Mouse (Mus musculus) heart, postnatal 0 days (tissue): ENCODE measurements around the gene Ninl. TPM values are rescaled to one million over a fixed set of nuclear protein-coding genes. Genes with fewer than 3 reads are reported as not detected.
"Not testable (repeated sequence)": the region's sequence is repeated elsewhere in the genome, so short reads cannot be mapped to it uniquely, and the experiment has no call there.

Experiments
- ATAC-seq: fragments of 200-750 bp; cut with Nextera tagmentation; 2 replicates; pipeline ENCODE4 v1.8.0; 2017; ENCODE audit warnings: low read depth, moderate number of reproducible peaks, moderate library complexity; ENCODE audit not compliant: insufficient read depth
- DNase-seq: peaks from one replicate; pipeline ENCODE4 v3.0.0-alpha.2; 2016; ENCODE audit warnings: low spot score
- H3K27ac ChIP-seq: fragments of 300-500 bp; sonication (generic); 2 replicates; pipeline ENCODE4 v1.5.1; 2014; ENCODE audit warnings: low read depth, mild to moderate bottlenecking
- H3K27me3 ChIP-seq: fragments of 300-500 bp; sonication (generic); 2 replicates; pipeline ENCODE4 v1.6.1; 2014; ENCODE audit warnings: low read length, mixed read lengths; ENCODE audit not compliant: control insufficient read depth, insufficient read depth
- H3K36me3 ChIP-seq: fragments of 300-500 bp; sonication (generic); replicated peaks from 2 replicates; pipeline ENCODE4 v1.6.1; 2014; ENCODE audit warnings: low read length, mixed read lengths; ENCODE audit not compliant: control insufficient read depth, insufficient read depth
- H3K4me1 ChIP-seq: fragments of 300-500 bp; sonication (generic); 2 replicates; pipeline ENCODE4 v1.6.1; 2014; ENCODE audit warnings: antibody characterized with exemption; ENCODE audit not compliant: control insufficient read depth, insufficient read depth
- H3K4me2 ChIP-seq: fragments of 300-500 bp; sonication (generic); 2 replicates; pipeline ENCODE4 v1.6.1; 2014; ENCODE audit warnings: low read depth, mild to moderate bottlenecking, low read length, moderate library complexity
- H3K4me3 ChIP-seq: fragments of 300-500 bp; sonication (generic); 2 replicates; pipeline ENCODE4 v1.5.1; 2014; ENCODE audit warnings: low read depth, low read length
- H3K9ac ChIP-seq: fragments of 300-500 bp; sonication (generic); replicated peaks from 2 replicates; pipeline ENCODE4 v1.6.1; 2014; ENCODE audit warnings: low read depth, low read length, mixed read lengths
- H3K9me3 ChIP-seq: fragments of 300-500 bp; sonication (generic); replicated peaks from 2 replicates; pipeline ENCODE4 v1.6.1; 2016; ENCODE audit warnings: low read length; ENCODE audit not compliant: control insufficient read depth
- CTCF ChIP-seq: IDR thresholded peaks from 2 replicates; pipeline ENCODE4 v1.5.1; 2016; ENCODE audit warnings: antibody characterized with exemption, control low read depth, low read depth
- EP300 ChIP-seq: IDR thresholded peaks from 2 replicates; pipeline ENCODE4 v1.6.1; 2016; ENCODE audit warnings: antibody characterized with exemption, low read depth
- WGBS: fragments of 180-500 bp; shearing (Covaris S2); extraction: QIAGEN DNeasy Blood & Tissue Kit; methylation state at CpG from one replicate; pipeline ENCODE4 v1.1.7; 2014; 5-methylcytosine and 5-hydroxymethylcytosine counted together
- polyA plus RNA-seq: library from polyadenylated mRNA; unstranded; fragments of >200 nt; fragmentation: Nextera tagmentation; extraction: Ambion mirVana; gene quantifications from 2 replicates; pipeline ENCODE4 v1.2.1, GENCODE M21; 2015
- total RNA-seq: library from RNA; depleted of rRNA; stranded (reverse); fragments of >200 nt; gene quantifications from 2 replicates; pipeline ENCODE4 v1.2.3, GENCODE M21; 2014; ENCODE audit warnings: low replicate concordance

Gene Ninl
- total and polyA plus RNA-seq, 2 experiments from 2014 or later: 0.27 to 1.4 TPM

DNA sequence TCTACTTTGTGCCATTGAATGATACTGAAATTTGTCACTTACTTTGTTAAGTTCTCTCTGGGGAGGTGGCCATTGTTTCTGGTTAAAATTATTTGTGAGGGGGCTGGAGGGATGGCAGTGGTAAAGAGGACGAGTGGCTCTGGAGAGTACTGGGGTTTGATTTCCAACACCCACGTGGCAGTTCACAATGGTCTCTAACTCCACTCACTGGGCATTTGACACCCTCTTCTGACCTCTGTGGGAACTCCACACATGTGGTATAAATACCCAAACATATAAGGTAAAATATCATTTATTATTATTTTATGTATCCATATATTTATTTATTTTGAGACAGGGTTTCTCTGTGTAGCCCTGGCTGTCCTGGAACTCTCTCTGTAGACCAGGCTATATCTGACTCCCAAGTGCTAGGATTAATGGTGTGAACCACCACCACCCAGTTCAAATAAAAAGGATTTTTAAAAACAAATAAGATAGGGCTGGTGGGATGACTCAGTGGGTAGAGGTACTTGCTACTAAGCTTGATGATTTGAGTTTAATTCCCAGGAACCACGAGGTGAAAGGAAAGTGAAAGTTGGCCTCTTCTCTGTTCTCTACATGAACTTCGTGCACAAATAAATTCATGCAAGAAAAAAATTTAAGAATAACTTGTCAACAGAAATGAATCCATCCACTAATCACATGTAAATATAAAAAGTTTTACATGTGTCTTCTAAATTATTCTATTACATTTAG, 124.2 kb downstream of the Ninl start:
- no peaks in the 10 kb centered on the region for H3K9me3 ChIP-seq
- no peak overlapping the region for H3K9ac ChIP-seq
- ATAC-seq (no peak), DNase-seq (no peak)
- no peak overlapping the region for H3K4me3 ChIP-seq
- no peak overlapping the region for H3K27ac ChIP-seq
- no peak overlapping the region for H3K4me2 ChIP-seq
- H3K27me3 ChIP-seq: no peaks in the 10 kb centered on the region
- WGBS: 75% methylated on average over 4 of the region's 4 CpGs
- 0 out of 2 replicates have a peak, but pooled peaks cover 3% of the 10 kb centered on the region for H3K4me1 ChIP-seq
- no peak for TF ChIP-seq CTCF
- no peak for TF ChIP-seq EP300
- H3K36me3 ChIP-seq: 0 out of 2 replicates have a peak, but pooled peaks cover 10% of the 10 kb centered on the region

DNA sequence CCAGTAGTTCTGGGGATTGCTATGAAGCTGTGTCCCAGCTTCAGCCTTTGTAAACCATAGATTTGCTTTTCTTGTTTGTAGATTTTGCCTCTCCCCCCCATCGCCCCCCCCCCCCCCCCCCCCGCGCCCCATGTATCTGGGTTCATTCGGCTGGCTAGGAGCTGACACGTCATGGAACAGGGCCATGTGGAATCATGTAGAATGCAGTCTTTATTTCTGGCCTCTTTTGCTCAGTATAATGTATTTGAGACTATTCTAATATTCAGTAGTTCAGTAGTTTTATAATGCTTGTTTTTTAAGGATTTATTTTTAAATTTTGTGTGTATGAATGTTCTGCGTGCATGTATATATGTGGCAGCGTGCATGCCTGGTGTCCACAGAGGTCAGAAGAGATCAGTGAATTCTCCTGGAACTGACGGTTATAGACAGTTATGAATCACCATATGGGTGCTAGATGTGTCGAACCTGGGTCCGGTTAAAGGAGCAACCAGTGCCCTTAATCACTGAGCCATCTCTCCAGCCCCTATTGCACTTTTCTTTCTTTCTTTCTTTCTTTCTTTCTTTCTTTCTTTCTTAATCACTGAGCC, 128.8 kb downstream of the Ninl start:
- TF ChIP-seq CTCF (no peak), EP300 (no peak)
- Histone ChIP-seq H3K36me3 (no peaks in the 10 kb centered on the region), H3K27ac (peak overlapping the region; percentile 84), H3K4me1 (0 out of 2 replicates have a peak, but pooled peaks cover 4% of the 10 kb centered on the region), H3K9me3 (no peaks in the 10 kb centered on the region), H3K9ac (peak overlapping the region; percentile 57), H3K4me3 (peak overlapping the region; percentile 72), H3K27me3 (no peaks in the 10 kb centered on the region), H3K4me2 (peak overlapping the region; percentile 67)
- 49% methylated on average over 7 of the region's 10 CpGs for WGBS
- DNase-seq (no peak), ATAC-seq (no peak)

DNA sequence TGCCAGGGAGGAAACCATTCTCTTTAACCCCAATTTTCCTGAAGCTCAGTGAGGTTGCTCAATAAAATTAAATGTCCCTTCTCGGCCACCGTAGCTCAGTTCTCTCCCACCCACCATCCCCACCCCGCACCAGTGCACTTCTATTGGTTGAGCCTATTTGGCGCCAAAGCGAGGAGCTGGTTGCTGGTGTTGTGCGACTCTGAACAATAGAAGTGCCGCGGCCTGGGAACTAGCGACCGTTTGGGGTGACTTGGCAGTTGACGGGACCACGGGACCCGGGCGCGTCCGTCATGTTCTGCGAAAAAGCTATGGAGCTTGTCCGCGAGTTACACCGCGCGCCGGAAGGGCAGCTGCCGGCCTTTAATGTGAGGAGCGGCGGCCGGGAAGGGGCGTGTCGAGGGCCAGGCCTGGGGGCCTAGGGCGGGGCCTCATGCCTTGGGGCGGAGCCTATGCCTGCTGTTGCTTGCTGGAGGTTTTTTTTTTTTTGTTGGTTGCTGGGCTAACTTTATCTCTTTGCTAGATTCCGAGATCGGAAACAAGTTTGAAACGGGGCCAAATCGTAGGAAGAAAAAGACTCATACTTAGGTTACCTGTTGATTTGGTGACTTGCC, 129.6 kb downstream of the Ninl start:
- Histone ChIP-seq H3K27ac (peak overlapping the region; percentile 84), H3K4me2 (peak overlapping the region; percentile 67), H3K9me3 (no peaks in the 10 kb centered on the region), H3K36me3 (no peaks in the 10 kb centered on the region), H3K4me3 (peak overlapping the region; percentile 72), H3K27me3 (no peaks in the 10 kb centered on the region), H3K9ac (peak overlapping the region; percentile 57), H3K4me1 (0 out of 2 replicates have a peak, but pooled peaks cover 4% of the 10 kb centered on the region)
- ATAC-seq (peak; percentile 95), DNase-seq (peak; percentile 91)
- under 1% methylated on average over 35 of the region's 35 CpGs for WGBS
- TF ChIP-seq CTCF (no peak), EP300 (peak; percentile 76; the same call in 1 of the 2 replicates)

GRCm38 (mm10) chr2:150908881-150909280, 130.3 kb downstream of the Ninl start:
- peak overlapping the region; percentile 67 for H3K4me2 ChIP-seq
- not testable (repeated sequence) for H3K27me3 ChIP-seq, H3K9me3 ChIP-seq, DNase-seq, H3K36me3 ChIP-seq, ATAC-seq, H3K9ac ChIP-seq, H3K4me1 ChIP-seq
- H3K4me3 ChIP-seq: peak overlapping the region; percentile 72; the same call in 1 of the 2 replicates
- WGBS: 43% methylated on average over 6 of the region's 6 CpGs
- H3K27ac ChIP-seq: 0 out of 2 replicates have a peak overlapping the region, but pooled peaks have one; percentile 84

DNA sequence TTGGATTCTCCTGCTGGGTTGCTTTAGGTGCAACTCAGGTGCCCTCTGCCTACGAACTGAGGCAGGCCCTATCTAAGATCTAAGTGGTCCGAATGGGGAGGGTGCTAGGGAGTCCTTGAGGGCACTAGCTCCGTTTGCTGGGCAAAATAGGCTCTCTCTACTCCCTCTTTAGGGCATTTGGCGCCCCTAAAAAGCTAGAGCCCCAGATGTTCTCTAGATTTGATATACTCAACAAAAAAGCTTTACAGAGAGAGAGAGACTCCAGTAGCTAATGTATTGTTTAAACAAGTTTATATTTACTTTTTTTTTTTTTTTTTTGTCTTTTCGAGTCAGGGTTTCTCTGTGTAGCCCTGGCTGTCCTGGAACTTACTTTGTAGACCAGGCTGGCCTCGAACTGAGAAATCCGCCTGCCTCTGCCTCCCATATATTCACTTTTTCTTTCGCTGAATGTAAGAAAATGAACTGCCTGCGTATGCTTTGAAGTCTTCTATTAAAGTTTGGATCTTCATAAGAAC, 134.2 kb downstream of the Ninl start, which contains the start of gene Gins1:
TSS of gene Gins1 (plus strand) at position 465 of the 515 bp plus-strand sequence.
- 34% methylated on average over 9 of the region's 9 CpGs for WGBS
- Histone ChIP-seq H3K4me2 (peak within 1 kb of the TSS; percentile 89), H3K36me3 (no peaks in the 10 kb centered on the region; the same call in 1 of the 2 replicates), H3K27ac (peak within 1 kb of the TSS; percentile 82), H3K27me3 (no peaks in the 10 kb centered on the region), H3K4me3 (peak within 1 kb of the TSS; percentile 65), H3K9ac (peak within 1 kb of the TSS; percentile 71), H3K4me1 (0 out of 2 replicates have a peak, but pooled peaks cover 1% of the 10 kb centered on the region), H3K9me3 (no peaks in the 10 kb centered on the region)
- DNase-seq (no peak), ATAC-seq (no peak)
- no peak for TF ChIP-seq EP300
- TF ChIP-seq CTCF: no peak
